Mouse (Mus musculus) ovary, postnatal 10 days (tissue): Measurements from ENCODE around the gene Bcap31.

Source experiments
- DNase-seq: peaks from one replicate; pipeline ENCODE4 v3.0.0; 2022; ENCODE audit warnings: low spot score

Gene Bcap31

GRCm38 (mm10) chrX:73676668-73677067, 39.3 kb downstream of the Bcap31 start:
- DNase-seq: no peak

- no peak for DNase-seq
Measured at GRCm38 (mm10) chrX:73675231-73675630, 40.7 kb downstream of the Bcap31 start.

GRCm38 (mm10) chrX:73673968-73674661, 41.9 kb downstream of the Bcap31 start:
- no peak for DNase-seq

- no peak for DNase-seq
Measured at GRCm38 (mm10) chrX:73673619-73673967, 42.4 kb downstream of the Bcap31 start.

- no peak for DNase-seq
Measured at GRCm38 (mm10) chrX:73672879-73673618, 42.9 kb downstream of the Bcap31 start, which contains the start of gene Slc6a8. TSS of gene Slc6a8 (plus strand) at chrX:73673150.

GRCm38 (mm10) chrX:73672031-73672431, 43.9 kb downstream of the Bcap31 start:
- no peak for DNase-seq

GRCm38 (mm10) chrX:73663143-73663542, 52.8 kb downstream of the Bcap31 start:
- DNase-seq: no peak

- DNase-seq: no peak
Measured at GRCm38 (mm10) chrX:73660284-73660665, 55.7 kb downstream of the Bcap31 start.

- DNase-seq: no peak
Measured at GRCm38 (mm10) chrX:73659575-73660283, 56.2 kb downstream of the Bcap31 start, which contains the start of gene Pnck. TSS of gene Pnck (minus strand) at chrX:73660117.

- DNase-seq: no peak
Measured at GRCm38 (mm10) chrX:73658936-73659574, 56.9 kb downstream of the Bcap31 start.

- no peak for DNase-seq
Measured at GRCm38 (mm10) chrX:73658391-73658790, 57.6 kb downstream of the Bcap31 start.

- DNase-seq: no peak
Measured at GRCm38 (mm10) chrX:73655529-73655928, 60.4 kb downstream of the Bcap31 start.

GRCm38 (mm10) chrX:73654177-73654576, 61.8 kb downstream of the Bcap31 start:
- no peak for DNase-seq

GRCm38 (mm10) chrX:73653392-73653791, 62.6 kb downstream of the Bcap31 start:
- no peak for DNase-seq

- DNase-seq: no peak
Measured at GRCm38 (mm10) chrX:73650869-73651268, 65.1 kb downstream of the Bcap31 start.

- DNase-seq: no peak
Measured at GRCm38 (mm10) chrX:73645121-73645520, 70.9 kb downstream of the Bcap31 start.

GRCm38 (mm10) chrX:73639901-73640469, 76.0 kb downstream of the Bcap31 start:
- no peak for DNase-seq

- DNase-seq: no peak
Measured at GRCm38 (mm10) chrX:73639255-73639675, 76.7 kb downstream of the Bcap31 start, which contains the start of gene Dusp9. TSS of gene Dusp9 (plus strand) at chrX:73639419.

GRCm38 (mm10) chrX:73637415-73637814, 78.6 kb downstream of the Bcap31 start:
- DNase-seq: no peak
